Mouse (Mus musculus): ENCODE measurements at regions not wholly inside any gene's neighbourhood (a gene's known extent, or its start where the extent isn't known, plus 50 kb on each side); places are given as distances from the start of the nearest gene placed in this dataset.

GRCm38 (mm10) chr13:5760030-5760429 is 101.3 kb upstream of the Klf6 start:
- H3K4me1 ChIP-seq (replicated peaks): no peaks in the 10 kb centered on the region
- no peak overlapping the region for H3K4me3 ChIP-seq
- H3K4me2 ChIP-seq: no peak overlapping the region
- H3K27me3 ChIP-seq: no peaks in the 10 kb centered on the region
- no peak for ATAC-seq (ENCODE audit: low FRiP score)
- H3K9me3 ChIP-seq: no peaks in the 10 kb centered on the region
- H3K27ac ChIP-seq: no peak overlapping the region
- no peak overlapping the region for H3K9ac ChIP-seq
- no peaks in the 10 kb centered on the region for H3K36me3 ChIP-seq

- H3K27ac ChIP-seq: no peak overlapping the region
- H3K9me3 ChIP-seq: no peaks in the 10 kb centered on the region
- H3K36me3 ChIP-seq: no peaks in the 10 kb centered on the region
- no peak overlapping the region for H3K9ac ChIP-seq
- 82% methylated on average over 6 of the region's 6 CpGs for WGBS
- no peak overlapping the region for H3K4me2 ChIP-seq
- H3K4me1 ChIP-seq (replicated peaks): no peaks in the 10 kb centered on the region
- H3K4me3 ChIP-seq: no peak overlapping the region
- no peak for ATAC-seq (ENCODE audit: low FRiP score)
- H3K27me3 ChIP-seq: no peaks in the 10 kb centered on the region
Observed at GRCm38 (mm10) chr13:5766394-5766793, 94.9 kb upstream of the Klf6 start.

GRCm38 (mm10) chr13:5767202-5767601 is 94.1 kb upstream of the Klf6 start:
- no peak for ATAC-seq (ENCODE audit: low FRiP score)
- no peak overlapping the region for H3K9ac ChIP-seq
- H3K36me3 ChIP-seq: no peaks in the 10 kb centered on the region
- no peak overlapping the region for H3K4me2 ChIP-seq
- no peak overlapping the region for H3K27ac ChIP-seq
- no peaks in the 10 kb centered on the region for H3K9me3 ChIP-seq
- no peak overlapping the region for H3K4me3 ChIP-seq
- no peaks in the 10 kb centered on the region for H3K27me3 ChIP-seq
- no peaks in the 10 kb centered on the region for H3K4me1 ChIP-seq (replicated peaks)
- WGBS: 92% methylated on average over 1 of the region's 1 CpGs

- H3K9me3 ChIP-seq: no peaks in the 10 kb centered on the region
- H3K36me3 ChIP-seq: no peaks in the 10 kb centered on the region
- H3K9ac ChIP-seq: no peak overlapping the region
- H3K27ac ChIP-seq: no peak overlapping the region
- WGBS: 88% methylated on average over 2 of the region's 2 CpGs
- H3K27me3 ChIP-seq: no peaks in the 10 kb centered on the region
- ATAC-seq (ENCODE audit: low FRiP score): no peak
- no peaks in the 10 kb centered on the region for H3K4me1 ChIP-seq (replicated peaks)
- no peak overlapping the region for H3K4me3 ChIP-seq
- no peak overlapping the region for H3K4me2 ChIP-seq
Observed at GRCm38 (mm10) chr13:5768699-5769098, 92.6 kb upstream of the Klf6 start.

GRCm38 (mm10) chr13:5769283-5770260 is 91.7 kb upstream of the Klf6 start:
- Histone ChIP-seq H3K4me1 (replicated peaks) (no peaks in the 10 kb centered on the region), H3K4me3 (no peak overlapping the region), H3K27me3 (no peaks in the 10 kb centered on the region), H3K36me3 (no peaks in the 10 kb centered on the region), H3K4me2 (no peak overlapping the region), H3K9me3 (no peaks in the 10 kb centered on the region), H3K27ac (no peak overlapping the region), H3K9ac (no peak overlapping the region)
- WGBS: 84% methylated on average over 7 of the region's 7 CpGs
- ATAC-seq (ENCODE audit: low FRiP score): no peak

- H3K4me3 ChIP-seq: no peak overlapping the region
- no peaks in the 10 kb centered on the region for H3K27me3 ChIP-seq
- H3K4me1 ChIP-seq (replicated peaks): no peaks in the 10 kb centered on the region
- no peaks in the 10 kb centered on the region for H3K36me3 ChIP-seq
- ATAC-seq (ENCODE audit: low FRiP score): no peak
- no peak overlapping the region for H3K9ac ChIP-seq
- no peak overlapping the region for H3K27ac ChIP-seq
- 88% methylated on average over 3 of the region's 3 CpGs for WGBS
- no peaks in the 10 kb centered on the region for H3K9me3 ChIP-seq
- H3K4me2 ChIP-seq: no peak overlapping the region
Observed at GRCm38 (mm10) chr13:5773811-5774210, 87.5 kb upstream of the Klf6 start.

- no peak overlapping the region for H3K9ac ChIP-seq
- ATAC-seq (ENCODE audit: low FRiP score): no peak
- H3K4me3 ChIP-seq: no peak overlapping the region
- H3K4me2 ChIP-seq: no peak overlapping the region
- no peaks in the 10 kb centered on the region for H3K4me1 ChIP-seq (replicated peaks)
- no peaks in the 10 kb centered on the region for H3K36me3 ChIP-seq
- no peak overlapping the region for H3K27ac ChIP-seq
- WGBS: 64% methylated on average over 5 of the region's 5 CpGs
- no peaks in the 10 kb centered on the region for H3K27me3 ChIP-seq
- no peaks in the 10 kb centered on the region for H3K9me3 ChIP-seq
Observed at GRCm38 (mm10) chr13:5778443-5779171, 82.7 kb upstream of the Klf6 start.

- no peaks in the 10 kb centered on the region for H3K9me3 ChIP-seq
- 40% methylated on average over 4 of the region's 4 CpGs for WGBS
- no peak overlapping the region for H3K9ac ChIP-seq
- no peak overlapping the region for H3K4me3 ChIP-seq
- H3K4me2 ChIP-seq: no peak overlapping the region
- no peaks in the 10 kb centered on the region for H3K27me3 ChIP-seq
- H3K27ac ChIP-seq: no peak overlapping the region
- H3K36me3 ChIP-seq: no peaks in the 10 kb centered on the region
- no peaks in the 10 kb centered on the region for H3K4me1 ChIP-seq (replicated peaks)
- ATAC-seq (ENCODE audit: low FRiP score): no peak
Observed at GRCm38 (mm10) chr13:5779410-5779809, 81.9 kb upstream of the Klf6 start.

GRCm38 (mm10) chr13:5782540-5782939 is 78.7 kb upstream of the Klf6 start:
- Histone ChIP-seq H3K27me3 (no peaks in the 10 kb centered on the region), H3K4me3 (no peak overlapping the region), H3K4me2 (no peak overlapping the region), H3K27ac (no peak overlapping the region), H3K9ac (no peak overlapping the region), H3K4me1 (replicated peaks) (no peaks in the 10 kb centered on the region), H3K9me3 (no peaks in the 10 kb centered on the region), H3K36me3 (no peaks in the 10 kb centered on the region)
- no peak for ATAC-seq (ENCODE audit: low FRiP score)
- WGBS: 83% methylated on average over 1 of the region's 1 CpGs

GRCm38 (mm10) chr13:5787114-5787513 is 74.2 kb upstream of the Klf6 start:
- no peak overlapping the region for H3K4me2 ChIP-seq
- no peaks in the 10 kb centered on the region for H3K9me3 ChIP-seq
- H3K36me3 ChIP-seq: no peaks in the 10 kb centered on the region
- no peak overlapping the region for H3K27ac ChIP-seq
- no peaks in the 10 kb centered on the region for H3K4me1 ChIP-seq (replicated peaks)
- ATAC-seq (ENCODE audit: low FRiP score): no peak
- H3K9ac ChIP-seq: no peak overlapping the region
- H3K4me3 ChIP-seq: no peak overlapping the region
- H3K27me3 ChIP-seq: no peaks in the 10 kb centered on the region

GRCm38 (mm10) chr13:5789302-5789701 is 72.0 kb upstream of the Klf6 start:
- 85% methylated on average over 3 of the region's 3 CpGs for WGBS

GRCm38 (mm10) chr13:5802079-5802478 is 59.2 kb upstream of the Klf6 start:
- no peak overlapping the region for H3K27ac ChIP-seq
- H3K4me1 ChIP-seq (replicated peaks): no peaks in the 10 kb centered on the region
- no peak overlapping the region for H3K9ac ChIP-seq
- 53% methylated on average over 7 of the region's 7 CpGs for WGBS
- H3K4me2 ChIP-seq: no peak overlapping the region
- no peak for ATAC-seq (ENCODE audit: low FRiP score)
- H3K4me3 ChIP-seq: no peak overlapping the region
- H3K36me3 ChIP-seq: no peaks in the 10 kb centered on the region
- no peaks in the 10 kb centered on the region for H3K27me3 ChIP-seq
- H3K9me3 ChIP-seq: no peaks in the 10 kb centered on the region

More at GRCm38 (mm10) chr13:5789302-5789701, 72.0 kb upstream of the Klf6 start:
- Histone ChIP-seq H3K9me3 (no peaks in the 10 kb centered on the region), H3K4me1 (replicated peaks) (no peaks in the 10 kb centered on the region), H3K4me3 (no peak overlapping the region), H3K9ac (no peak overlapping the region), H3K4me2 (no peak overlapping the region), H3K27me3 (no peaks in the 10 kb centered on the region), H3K27ac (no peak overlapping the region), H3K36me3 (no peaks in the 10 kb centered on the region)
- ATAC-seq (ENCODE audit: low FRiP score): no peak

- H3K4me2 ChIP-seq: no peak overlapping the region; the same call in 1 of the 2 replicates
Observed at GRCm38 (mm10) chr13:5802826-5803225, 58.5 kb upstream of the Klf6 start.

More at GRCm38 (mm10) chr13:5802826-5803225, 58.5 kb upstream of the Klf6 start:
- Histone ChIP-seq H3K27me3 (no peaks in the 10 kb centered on the region), H3K4me1 (replicated peaks) (no peaks in the 10 kb centered on the region), H3K36me3 (no peaks in the 10 kb centered on the region), H3K9me3 (no peaks in the 10 kb centered on the region), H3K27ac (no peak overlapping the region), H3K4me3 (no peak overlapping the region), H3K9ac (no peak overlapping the region)
- no peak for ATAC-seq (ENCODE audit: low FRiP score)
- WGBS: 51% methylated on average over 14 of the region's 14 CpGs

Measured in hindbrain, embryonic 13.5 days (tissue).